Mouse (Mus musculus) G1E (cell line): ENCODE measurements around the gene Adra2a. TPM values are rescaled to one million over a fixed set of nuclear protein-coding genes. Genes with fewer than 3 reads are reported as not detected.

Experiments used
- ATAC-seq: 2 replicates; pipeline ENCODE4 v1.8.0; 2016; ENCODE audit warnings: mild to moderate bottlenecking; ENCODE audit not compliant: insufficient number of reproducible peaks, poor library complexity, low FRiP score, severe bottlenecking; ENCODE audit errors: extremely low read depth
- DNase-seq: peaks from one replicate; pipeline ENCODE4 v3.0.0; 2012; ENCODE audit warnings: low spot score
- H3K27me3 ChIP-seq: 2 replicates; pipeline ENCODE4 v1.6.1; 2012; ENCODE audit warnings: mild to moderate bottlenecking, low read length, inconsistent platforms; ENCODE audit not compliant: insufficient read depth
- H3K36me3 ChIP-seq: replicated peaks from 2 replicates; pipeline ENCODE3; 2012; ENCODE audit warnings: mild to moderate bottlenecking, inconsistent platforms
- H3K4me1 ChIP-seq: 2 replicates; pipeline ENCODE4 v1.6.1; 2012; ENCODE audit warnings: low read depth, low read length, inconsistent platforms, mixed read lengths; ENCODE audit not compliant: insufficient read depth
- H3K4me3 ChIP-seq: 2 replicates; pipeline ENCODE4 v1.5.1; 2012; ENCODE audit warnings: low read depth, mild to moderate bottlenecking, inconsistent platforms, low read length, moderate library complexity, mixed read lengths
- H3K9me3 ChIP-seq: replicated peaks from 2 replicates; pipeline ENCODE4 v1.6.1; 2012; ENCODE audit warnings: inconsistent platforms
- CTCF ChIP-seq: IDR thresholded peaks from 2 replicates; pipeline ENCODE4 v1.5.1; 2012; ENCODE audit warnings: low read depth, low read length, inconsistent platforms, mixed read lengths
- GATA1 ChIP-seq: IDR thresholded peaks from 2 replicates; pipeline ENCODE4 v1.6.1; 2012; ENCODE audit warnings: borderline replicate concordance, low read length, inconsistent platforms, mixed read lengths
- GATA2 ChIP-seq: IDR thresholded peaks from 2 replicates; pipeline ENCODE4 v1.6.1; 2012; ENCODE audit warnings: low read depth, low read length, inconsistent platforms, borderline replicate concordance
- POLR2AphosphoS5 ChIP-seq: IDR thresholded peaks from 2 replicates; pipeline ENCODE4 v1.6.1; 2012; ENCODE audit warnings: low read depth, low read length, inconsistent platforms; ENCODE audit not compliant: insufficient replicate concordance
- TAL1 ChIP-seq: conservative IDR thresholded peaks from 2 replicates; pipeline ENCODE4 v1.6.1; 2012; ENCODE audit warnings: low read depth, low read length, inconsistent platforms, mixed read lengths
- polyA plus RNA-seq: library from polyadenylated mRNA; stranded (reverse); fragments of >175 nt; gene quantifications from 2 replicates; pipeline ENCODE4 v1.2.3, GENCODE M21; 2012
- total RNA-seq, 2 experiments: library from RNA; stranded (forward) in 1 of 2; stranded (reverse) in 1 of 2; fragments of 200-1000 nt in 1 of 2; fragments of >200 nt in 1 of 2; fragmentation: Nextera tagmentation in 1 of 2; gene quantifications; 2 replicates each; pipeline ENCODE4 v1.2.3; 2014 to 2017

Adra2a gene
- total and polyA plus RNA-seq, 3 experiments: 8.2 to 40.6 (median 13.2) TPM

GRCm38 (mm10) chr19:54040356-54041028 is 3.5 kb upstream of the Adra2a start:
- DNase-seq: no peak
- no peak for TF ChIP-seq POLR2AphosphoS5
- no peak for TF ChIP-seq TAL1
- no peak for TF ChIP-seq GATA2
- ATAC-seq: no peak
- Histone ChIP-seq H3K4me3 (no peak overlapping the region), H3K9me3 (peaks cover 12% of the 10 kb centered on the region), H3K27me3 (peaks cover 11% of the 10 kb centered on the region; the same call in 1 of the 2 replicates), H3K4me1 (peaks cover 19% of the 10 kb centered on the region), H3K36me3 (peaks cover 45% of the 10 kb centered on the region)

DNA sequence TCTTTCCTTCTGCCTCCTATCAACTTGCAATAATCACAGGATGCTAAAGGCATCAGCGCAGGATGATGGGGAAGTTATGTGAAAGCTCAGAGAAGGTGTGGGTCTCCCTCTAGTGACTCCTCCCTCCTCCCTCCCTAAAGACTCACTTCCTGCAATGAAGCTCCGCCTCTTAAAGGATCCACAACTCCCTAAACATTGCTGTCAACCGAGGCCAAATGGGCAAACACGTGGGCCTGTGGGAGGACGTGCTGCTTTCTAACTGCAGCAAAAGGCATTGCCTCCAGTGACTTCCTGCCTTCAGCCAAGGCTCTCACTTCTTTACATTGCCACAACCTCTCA is 3.0 kb upstream of the Adra2a start:
- H3K36me3 ChIP-seq: peaks cover 44% of the 10 kb centered on the region
- ATAC-seq (no peak), DNase-seq (no peak)
- H3K9me3 ChIP-seq: peaks cover 16% of the 10 kb centered on the region
- no peak overlapping the region for H3K4me3 ChIP-seq
- peaks cover 24% of the 10 kb centered on the region for H3K4me1 ChIP-seq
- H3K27me3 ChIP-seq: peaks cover 15% of the 10 kb centered on the region; the same call in 1 of the 2 replicates
- TF ChIP-seq GATA2 (no peak), GATA1 (no peak), CTCF (no peak), POLR2AphosphoS5 (no peak), TAL1 (no peak)

GRCm38 (mm10) chr19:54044507-54045371 is 788 bp downstream of the Adra2a start:
- Histone ChIP-seq H3K36me3 (peaks cover 52% of the 10 kb centered on the region), H3K4me3 (peak overlapping the region; percentile 71), H3K9me3 (peaks cover 31% of the 10 kb centered on the region), H3K27me3 (peaks cover 28% of the 10 kb centered on the region; the same call in 1 of the 2 replicates), H3K4me1 (peaks cover 58% of the 10 kb centered on the region)
- ATAC-seq (peak; percentile 46), DNase-seq (peak; percentile 46)
- TF ChIP-seq GATA1 (no peak), CTCF (0 out of 2 replicates have a peak, but pooled peaks have one; percentile 5)

DNA sequence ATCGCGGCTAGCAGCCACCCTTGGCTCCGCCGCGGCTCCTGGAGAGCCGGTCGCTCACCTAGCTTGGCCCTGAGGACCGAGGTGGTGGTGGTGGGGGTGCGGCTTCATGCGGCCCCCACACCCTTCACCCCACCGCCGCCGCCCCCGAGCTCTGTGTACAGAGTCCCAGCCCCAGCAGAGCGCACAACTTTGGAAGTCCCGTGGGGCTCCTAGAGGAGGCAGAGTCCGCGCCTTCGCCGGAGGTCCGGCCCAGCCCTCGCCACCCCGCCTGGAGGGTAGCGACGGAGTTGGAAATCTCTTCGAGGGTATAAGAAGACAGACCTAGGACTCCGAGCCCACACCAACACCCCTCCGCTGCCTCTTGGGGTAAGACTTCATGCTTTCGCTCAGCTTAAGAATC is 1.5 kb downstream of the Adra2a start:
- Histone ChIP-seq H3K27me3 (peaks cover 28% of the 10 kb centered on the region; the same call in 1 of the 2 replicates), H3K4me3 (peak overlapping the region; percentile 71), H3K9me3 (peaks cover 31% of the 10 kb centered on the region), H3K36me3 (peaks cover 51% of the 10 kb centered on the region), H3K4me1 (peaks cover 58% of the 10 kb centered on the region)
- no peak for ATAC-seq
- TF ChIP-seq CTCF (no peak), GATA2 (no peak), GATA1 (no peak), POLR2AphosphoS5 (no peak), TAL1 (no peak)
- peak; percentile 21 for DNase-seq

DNA sequence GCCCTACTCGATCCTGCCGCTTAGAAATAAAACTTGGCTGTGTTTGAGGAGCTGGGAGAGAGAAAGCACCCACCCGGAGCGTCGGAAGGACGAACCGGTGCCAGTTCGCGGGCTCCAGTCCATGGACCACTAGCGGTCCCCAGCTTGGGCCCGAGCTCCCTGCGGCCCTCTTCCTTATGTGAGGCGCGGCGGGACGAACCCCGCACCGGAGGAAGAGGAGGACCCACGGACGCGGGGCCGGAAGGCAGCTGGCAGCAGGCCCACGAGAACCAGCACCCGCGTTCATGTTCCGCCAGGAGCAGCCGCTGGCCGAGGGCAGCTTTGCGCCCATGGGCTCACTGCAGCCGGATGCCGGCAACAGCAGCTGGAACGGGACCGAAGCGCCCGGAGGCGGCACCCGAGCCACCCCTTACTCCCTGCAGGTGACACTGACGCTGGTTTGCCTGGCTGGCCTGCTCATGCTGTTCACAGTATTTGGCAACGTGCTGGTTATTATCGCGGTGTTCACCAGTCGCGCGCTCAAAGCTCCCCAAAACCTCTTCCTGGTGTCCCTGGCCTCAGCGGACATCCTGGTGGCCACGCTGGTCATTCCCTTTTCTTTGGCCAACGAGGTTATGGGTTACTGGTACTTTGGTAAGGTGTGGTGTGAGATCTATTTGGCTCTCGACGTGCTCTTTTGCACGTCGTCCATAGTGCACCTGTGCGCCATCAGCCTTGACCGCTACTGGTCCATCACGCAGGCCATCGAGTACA is 2.2 kb downstream of the Adra2a start:
- 0 out of 2 replicates have a peak, but pooled peaks have one; percentile 33 for TF ChIP-seq POLR2AphosphoS5
- TF ChIP-seq CTCF: no peak
- no peak for DNase-seq
- Histone ChIP-seq H3K27me3 (peaks cover 28% of the 10 kb centered on the region; the same call in 1 of the 2 replicates), H3K9me3 (peaks cover 31% of the 10 kb centered on the region), H3K36me3 (peaks cover 45% of the 10 kb centered on the region), H3K4me3 (peak overlapping the region; percentile 71), H3K4me1 (peaks cover 55% of the 10 kb centered on the region)
- no peak for ATAC-seq

GRCm38 (mm10) chr19:54046684-54047070 is 2.7 kb downstream of the Adra2a start:
- TF ChIP-seq POLR2AphosphoS5 (no peak), GATA1 (no peak)

More at GRCm38 (mm10) chr19:54046684-54047070, 2.7 kb downstream of the Adra2a start:
- peaks cover 60% of the 10 kb centered on the region for H3K4me1 ChIP-seq
- DNase-seq (no peak), ATAC-seq (no peak)
- H3K27me3 ChIP-seq: peaks cover 28% of the 10 kb centered on the region; the same call in 1 of the 2 replicates
- H3K4me3 ChIP-seq: peak overlapping the region; percentile 71
- peaks cover 43% of the 10 kb centered on the region for H3K36me3 ChIP-seq
- peaks cover 31% of the 10 kb centered on the region for H3K9me3 ChIP-seq
